Mouse (Mus musculus) limb, embryonic 14.5 days (tissue): ENCODE measurements around the gene Slc12a7. TPM values are rescaled to one million over a fixed set of nuclear protein-coding genes. Genes with fewer than 3 reads are reported as not detected.
"Not testable (repeated sequence)": the region's sequence is repeated elsewhere in the genome, so short reads cannot be mapped to it uniquely, and the experiment has no call there.

Experiments used
- ATAC-seq: fragments of 200-750 bp; cut with Nextera tagmentation; 2 replicates; pipeline ENCODE4 v1.8.0; 2017; ENCODE audit warnings: low read depth, moderate number of reproducible peaks, moderate TSS enrichment; ENCODE audit not compliant: low FRiP score
- DNase-seq: peaks from one replicate; pipeline ENCODE4 v3.0.0-alpha.2; 2015; ENCODE audit warnings: low spot score
- H3K27ac ChIP-seq: fragments of 300-500 bp; sonication (generic); replicated peaks from 2 replicates; pipeline ENCODE4 v1.5.1; 2014; ENCODE audit warnings: low read depth, mild to moderate bottlenecking, low read length, moderate library complexity, mixed read lengths
- H3K27me3 ChIP-seq: fragments of 300-500 bp; sonication (generic); 2 replicates; pipeline ENCODE4 v1.6.1; 2014; ENCODE audit warnings: low read length, mixed read lengths; ENCODE audit not compliant: control insufficient read depth, insufficient read depth
- H3K36me3 ChIP-seq: fragments of 300-500 bp; sonication (generic); 2 replicates; pipeline ENCODE4 v1.6.1; 2014; ENCODE audit warnings: mild to moderate bottlenecking, low read length, moderate library complexity, mixed read lengths; ENCODE audit not compliant: control insufficient read depth, insufficient read depth
- H3K4me1 ChIP-seq: fragments of 300-500 bp; sonication (generic); 2 replicates; pipeline ENCODE4 v1.6.1; 2014; ENCODE audit warnings: antibody characterized with exemption, low read length, mixed read lengths; ENCODE audit not compliant: control insufficient read depth, insufficient read depth
- H3K4me2 ChIP-seq: fragments of 300-500 bp; sonication (generic); replicated peaks from 2 replicates; pipeline ENCODE4 v1.6.1; 2014; ENCODE audit warnings: low read depth, mild to moderate bottlenecking, low read length, moderate library complexity; ENCODE audit not compliant: severe bottlenecking
- H3K4me3 ChIP-seq: fragments of 300-500 bp; sonication (generic); replicated peaks from 2 replicates; pipeline ENCODE4 v1.5.1; 2014; ENCODE audit warnings: low read length
- H3K9ac ChIP-seq: fragments of 300-500 bp; sonication (generic); 2 replicates; pipeline ENCODE4 v1.6.1; 2014; ENCODE audit warnings: mild to moderate bottlenecking, low read depth, low read length, moderate library complexity; ENCODE audit not compliant: severe bottlenecking
- H3K9me3 ChIP-seq: fragments of 300-500 bp; sonication (generic); 2 replicates; pipeline ENCODE4 v1.6.1; 2016; ENCODE audit warnings: low read length; ENCODE audit not compliant: control insufficient read depth
- POLR2A ChIP-seq: fragments of 200-500 bp; IDR thresholded peaks from 2 replicates; pipeline ENCODE4 v1.8.0; 2012; ENCODE audit warnings: inconsistent platforms, mild to moderate bottlenecking, moderate library complexity, borderline replicate concordance; ENCODE audit not compliant: insufficient read depth, insufficient read length; ENCODE audit errors: extremely low read depth
- WGBS: fragments of 180-500 bp; shearing (Covaris S2); extraction: QIAGEN DNeasy Blood & Tissue Kit; methylation state at CpG from one replicate; pipeline ENCODE4 v1.1.7; 2014; 5-methylcytosine and 5-hydroxymethylcytosine counted together
- polyA plus RNA-seq, 2 experiments: library from polyadenylated mRNA; depleted of rRNA in 1 of 2; stranded (reverse) in 1 of 2; unstranded in 1 of 2; fragments of >200 nt; fragmentation: Nextera tagmentation in 1 of 2; extraction: Ambion mirVana in 1 of 2; gene quantifications; 2 replicates each; pipeline versions ENCODE4 v1.2.1 to v1.2.3; 2012 to 2014

Gene Slc12a7
- polyA plus RNA-seq, 2 experiments, result 16.5 to 32.8 TPM

DNA sequence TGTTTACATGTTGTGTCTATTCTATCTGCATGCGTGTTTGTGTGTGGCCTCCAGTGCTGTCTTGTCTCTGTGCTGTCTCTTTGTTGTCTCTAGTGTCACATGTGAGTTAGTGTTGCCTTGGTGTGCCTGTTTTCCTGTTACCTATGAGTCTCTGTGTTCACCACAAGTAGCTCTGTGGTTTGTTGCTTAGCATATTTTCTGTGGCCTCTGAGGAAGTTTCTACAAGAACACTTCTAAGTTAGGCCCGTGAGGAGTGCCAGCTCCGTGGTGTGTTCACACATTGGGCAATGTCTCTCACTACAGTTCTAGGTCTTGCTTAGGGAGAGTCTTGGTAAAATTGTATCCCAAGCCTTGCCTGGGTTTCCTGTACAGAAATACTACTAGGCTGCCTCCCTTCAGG is 4.0 kb downstream of the Slc12a7 start:
- TF ChIP-seq POLR2A, result no peak
- Histone ChIP-seq H3K27ac (no peak overlapping the region), H3K9me3 (no peaks in the 10 kb centered on the region), H3K4me1 (peaks cover 8% of the 10 kb centered on the region), H3K4me3 (no peak overlapping the region), H3K4me2 (no peak overlapping the region), H3K27me3 (0 out of 2 replicates have a peak, but pooled peaks cover 8% of the 10 kb centered on the region), H3K36me3 (no peaks in the 10 kb centered on the region), H3K9ac (no peak overlapping the region)
- no peak for ATAC-seq
- no peak for DNase-seq
- WGBS, result 86% methylated on average over 3 of the region's 3 CpGs

DNA sequence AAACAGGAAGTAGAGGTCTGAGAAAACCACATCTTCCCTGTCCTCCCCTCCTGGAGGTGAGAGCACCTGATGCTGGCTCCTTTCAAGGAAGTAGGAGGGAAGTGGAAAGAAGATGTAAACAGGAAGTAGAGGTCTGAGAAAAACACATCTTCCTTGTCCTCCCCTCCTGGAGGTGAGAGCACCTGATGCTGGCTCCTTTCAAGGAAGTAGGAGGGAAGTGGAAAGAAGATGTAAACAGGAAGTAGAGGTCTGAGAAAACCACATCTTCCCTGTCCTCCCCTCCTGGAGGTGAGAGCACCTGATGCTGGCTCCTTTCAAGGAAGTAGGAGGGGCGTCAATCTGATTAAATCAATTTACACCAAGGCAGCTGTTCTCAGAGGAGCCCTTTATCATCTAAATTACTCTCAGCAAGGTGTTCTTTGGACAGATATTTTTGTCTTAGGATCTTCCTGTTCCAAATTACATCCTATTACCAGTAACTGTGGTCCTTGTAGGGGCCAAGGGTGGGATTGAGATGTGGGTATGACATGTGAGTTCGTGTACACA is 7.6 kb downstream of the Slc12a7 start:
- not testable (repeated sequence) for H3K36me3 ChIP-seq, H3K4me3 ChIP-seq, H3K27me3 ChIP-seq, H3K9ac ChIP-seq, H3K27ac ChIP-seq, ATAC-seq, H3K4me2 ChIP-seq, DNase-seq, H3K4me1 ChIP-seq, H3K9me3 ChIP-seq
- 58% methylated on average over 2 of the region's 2 CpGs for WGBS

DNA sequence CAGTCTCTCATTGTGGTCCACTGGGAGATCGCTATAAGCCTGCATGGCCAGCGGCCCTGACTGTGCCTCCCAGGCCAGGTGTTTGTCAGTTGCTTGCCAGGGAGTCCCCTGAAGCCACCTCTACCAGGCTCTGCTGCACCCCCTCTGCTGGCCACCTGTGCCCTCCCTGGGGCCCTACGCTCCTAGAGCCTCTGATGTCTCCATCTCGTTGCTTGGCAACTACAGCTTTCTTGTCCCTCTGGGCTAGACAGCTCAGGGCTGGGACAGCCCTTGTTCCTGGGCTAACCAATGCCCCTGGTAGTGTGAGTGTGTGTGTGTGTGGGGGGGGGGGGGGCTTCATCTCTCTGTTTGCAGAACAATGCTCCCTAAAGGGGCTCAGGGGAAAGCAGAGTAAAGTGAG is 10.1 kb downstream of the Slc12a7 start:
- H3K4me1 ChIP-seq, result no peaks in the 10 kb centered on the region
- no peak overlapping the region for H3K27ac ChIP-seq
- H3K9me3 ChIP-seq, result no peaks in the 10 kb centered on the region
- H3K4me3 ChIP-seq, result no peak overlapping the region
- ATAC-seq (no peak), DNase-seq (no peak)
- no peak overlapping the region for H3K9ac ChIP-seq
- TF ChIP-seq POLR2A, result no peak
- H3K4me2 ChIP-seq, result no peak overlapping the region
- no peaks in the 10 kb centered on the region for H3K27me3 ChIP-seq
- no peaks in the 10 kb centered on the region for H3K36me3 ChIP-seq
- 48% methylated on average over 4 of the region's 4 CpGs for WGBS

DNA sequence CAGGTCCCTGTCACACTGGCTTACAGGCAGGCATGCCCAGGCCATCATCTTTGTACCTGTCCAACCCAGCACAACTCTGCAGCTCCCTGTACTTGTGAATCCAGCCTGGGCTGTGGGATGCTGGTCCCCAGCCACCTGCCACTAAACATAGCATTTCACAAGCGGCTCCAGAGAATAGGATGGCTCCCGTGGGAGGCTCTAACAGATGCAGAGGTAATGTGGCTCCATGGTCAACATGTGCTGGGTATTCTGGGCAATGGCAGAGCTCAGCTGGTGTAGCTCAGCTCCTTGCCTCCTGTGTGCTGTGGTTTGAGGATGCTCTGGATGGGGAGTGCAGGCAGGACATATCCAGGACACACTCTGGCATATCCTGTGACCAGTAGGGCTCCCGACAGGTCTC is 10.8 kb downstream of the Slc12a7 start:
- no peaks in the 10 kb centered on the region for H3K9me3 ChIP-seq
- H3K36me3 ChIP-seq, result no peaks in the 10 kb centered on the region
- no peak overlapping the region for H3K9ac ChIP-seq
- no peaks in the 10 kb centered on the region for H3K4me1 ChIP-seq
- no peak for TF ChIP-seq POLR2A
- no peak for ATAC-seq
- 63% methylated on average over 3 of the region's 3 CpGs for WGBS
- no peaks in the 10 kb centered on the region for H3K27me3 ChIP-seq
- no peak overlapping the region for H3K27ac ChIP-seq
- H3K4me3 ChIP-seq, result no peak overlapping the region
- no peak for DNase-seq
- no peak overlapping the region for H3K4me2 ChIP-seq

DNA sequence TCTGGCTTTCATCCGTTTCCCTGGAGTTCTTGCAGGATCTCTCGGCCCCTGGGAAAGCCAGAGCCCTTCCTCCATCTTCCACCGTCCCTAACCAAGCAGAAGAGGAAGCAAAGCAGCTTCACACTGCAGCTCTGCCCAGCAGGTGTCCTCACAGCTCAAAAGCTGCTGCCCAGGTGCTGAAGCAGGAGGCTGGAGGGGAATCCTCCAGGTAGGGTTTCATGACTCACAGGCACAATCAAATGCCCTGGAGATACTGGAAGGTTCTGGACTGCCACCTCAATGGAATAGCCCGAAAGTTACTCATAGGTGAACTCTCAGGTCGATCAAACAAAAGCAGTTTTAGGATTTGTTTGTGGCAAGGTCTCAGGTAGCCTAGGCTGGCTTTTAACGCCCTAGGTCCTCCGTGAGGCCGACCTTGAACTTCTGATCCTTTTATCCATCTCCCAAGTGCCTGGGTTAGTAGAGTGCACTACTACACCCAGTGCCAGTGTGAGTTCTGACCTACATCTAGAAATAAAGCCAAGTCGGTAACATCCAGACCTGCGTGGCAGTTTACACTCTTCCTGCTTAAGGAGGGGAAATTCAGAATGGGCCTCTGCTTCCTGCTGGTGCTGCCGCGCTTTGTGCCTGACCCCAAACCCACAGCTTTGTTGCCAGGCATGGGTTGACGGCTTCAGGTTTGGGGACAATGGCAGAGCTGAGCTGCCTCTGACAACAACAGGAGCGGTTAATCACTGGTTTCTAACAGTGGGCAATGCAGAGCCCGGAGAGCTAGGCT is 16.0 kb downstream of the Slc12a7 start:
- H3K27ac ChIP-seq, result no peak overlapping the region
- ATAC-seq, result no peak
- TF ChIP-seq POLR2A, result no peak
- peaks cover 14% of the 10 kb centered on the region for H3K4me1 ChIP-seq
- WGBS, result 40% methylated on average over 15 of the region's 15 CpGs
- H3K36me3 ChIP-seq, result no peaks in the 10 kb centered on the region
- DNase-seq, result no peak
- H3K9me3 ChIP-seq, result no peaks in the 10 kb centered on the region
- no peak overlapping the region for H3K4me3 ChIP-seq
- no peak overlapping the region for H3K4me2 ChIP-seq
- no peaks in the 10 kb centered on the region for H3K27me3 ChIP-seq
- no peak overlapping the region for H3K9ac ChIP-seq
